ENCODE assay signal across 26 mouse cellular contexts in genomic region chr2:101321286-101321914, GRCm38 (mm10).
DNase-seq lines count a peak whose midpoint lies in the region; ATAC-seq and TF ChIP-seq lines count a peak whose summit lies in the region.
"Had no signal": no experiment of that assay in that cellular context is flagged by ENCODE, and none has a peak within 500 bp of the region (broad histone marks: within the 10 kb centered on the region; RNA-seq: fewer than 3 reads in every experiment).

No protein-coding gene starts in this region.

- no peaks in the 10 kb centered on the region for H3K9me3 ChIP-seq in kidney, embryonic 15.5 days (replicated peaks)
- H3K9me3 ChIP-seq in neural tube, embryonic 11.5 days (ENCODE audit: control insufficient read depth, low read length): no peaks in the 10 kb centered on the region
- no peaks in the 10 kb centered on the region for H3K9me3 ChIP-seq in neural tube, embryonic 15.5 days (replicated peaks)
- H3K9me3 ChIP-seq: forebrain, embryonic 10.5 days; forebrain, embryonic 13.5 days; G1E; heart, embryonic 10.5 days; heart, embryonic 13.5 days had no signal

- H3K36me3 ChIP-seq in kidney, embryonic 15.5 days: no peaks in the 10 kb centered on the region
- no peaks in the 10 kb centered on the region for H3K36me3 ChIP-seq in kidney, adult 2 months (ENCODE audit: control insufficient read depth, insufficient read depth, low read length)
- H3K36me3 ChIP-seq in neural tube, embryonic 11.5 days (ENCODE audit: control insufficient read depth, insufficient read depth, low read length): no peaks in the 10 kb centered on the region
- no peaks in the 10 kb centered on the region for H3K36me3 ChIP-seq in neural tube, embryonic 15.5 days
- H3K36me3 ChIP-seq: forebrain, embryonic 10.5 days; G1E; heart, embryonic 10.5 days; heart, embryonic 13.5 days had no signal

- no peak overlapping the region for H3K4me2 ChIP-seq in kidney, embryonic 15.5 days
- H3K4me2 ChIP-seq in neural tube, embryonic 11.5 days (ENCODE audit: low read depth): no peak overlapping the region
- no peak overlapping the region for H3K4me2 ChIP-seq in neural tube, embryonic 15.5 days
- H3K4me2 ChIP-seq: forebrain, embryonic 13.5 days; heart, embryonic 13.5 days; hindbrain, embryonic 14.5 days had no signal

- TF ChIP-seq CTCF in kidney, adult 2 months (conservative IDR thresholded peaks at IDR 0.05; ENCODE audit: insufficient read depth, insufficient read length, low read depth, low read length): no peak

- peak overlapping the region; percentile 62 for H3K27ac ChIP-seq in kidney, embryonic 15.5 days
- H3K27ac ChIP-seq in kidney, adult 2 months (ENCODE audit: insufficient read depth, low read depth, low read length): no peak overlapping the region
- H3K27ac ChIP-seq in neural tube, embryonic 11.5 days (ENCODE audit: low read depth, low read length): no peak overlapping the region
- H3K27ac ChIP-seq in neural tube, embryonic 15.5 days (replicated peaks): no peak overlapping the region
- H3K27ac ChIP-seq: forebrain, embryonic 10.5 days; forebrain, embryonic 13.5 days; heart, adult 2 months; heart, embryonic 10.5 days; heart, embryonic 13.5 days; hindbrain, embryonic 14.5 days had no signal

- H3K9ac ChIP-seq in kidney, embryonic 15.5 days: no peak overlapping the region
- no peak overlapping the region for H3K9ac ChIP-seq in neural tube, embryonic 11.5 days (ENCODE audit: low read length)
- H3K9ac ChIP-seq in neural tube, embryonic 15.5 days (replicated peaks): no peak overlapping the region
- H3K9ac ChIP-seq: forebrain, embryonic 13.5 days; heart, embryonic 13.5 days; hindbrain, embryonic 14.5 days had no signal

- DNase-seq in kidney, postnatal 25 days: no peak
- DNase-seq in kidney, postnatal 10 days: peak; percentile 11
- no peak for DNase-seq in kidney, adult 2 months
- DNase-seq in neural tube, embryonic 11.5 days (ENCODE audit: low spot score): no peak
- DNase-seq: adrenal gland, postnatal 10 days; adrenal gland, postnatal 36 days; B cell, adult 2 months; cerebellum, adult 18-20 months; cerebellum, adult 9-10 months; cerebellum, postnatal 14 days; gastrocnemius, postnatal 10 days; gastrocnemius, postnatal 36 days; heart, adult 2 months; heart, postnatal 14 days; heart, postnatal 4 days had no signal

- TF ChIP-seq POLR2A in kidney, adult 2 months (IDR thresholded peaks at IDR 0.05; ENCODE audit: low read depth, low read length): no peak

- peak; percentile 93 for ATAC-seq in kidney, embryonic 15.5 days (replicated peaks; ENCODE audit: low FRiP score)
- ATAC-seq in neural tube, embryonic 11.5 days (ENCODE audit: insufficient read depth, low FRiP score, low TSS enrichment): 0 out of 2 replicates have a peak, but pooled peaks have one; percentile 23
- no peak for ATAC-seq in neural tube, embryonic 15.5 days (ENCODE audit: low FRiP score)
- ATAC-seq: forebrain, embryonic 13.5 days; forebrain, embryonic 16.5 days; Patski had no signal

- no peak overlapping the region for H3K4me3 ChIP-seq in kidney, embryonic 15.5 days (replicated peaks)
- no peak overlapping the region for H3K4me3 ChIP-seq in kidney, adult 2 months (ENCODE audit: insufficient read depth, low read depth, low read length)
- H3K4me3 ChIP-seq in neural tube, embryonic 11.5 days (ENCODE audit: low read depth, low read length): no peak overlapping the region
- H3K4me3 ChIP-seq in neural tube, embryonic 15.5 days (replicated peaks): no peak overlapping the region
- H3K4me3 ChIP-seq: forebrain, embryonic 10.5 days; forebrain, embryonic 13.5 days; heart, adult 2 months; heart, embryonic 10.5 days; heart, embryonic 13.5 days had no signal

- 36% methylated on average over 3 of the region's 3 CpGs for WGBS in kidney, embryonic 15.5 days
- WGBS in kidney, adult 2 months: 49% methylated on average over 3 of the region's 3 CpGs
- WGBS in neural tube, embryonic 11.5 days: 76% methylated on average over 3 of the region's 3 CpGs
- WGBS in neural tube, embryonic 15.5 days: 64% methylated on average over 3 of the region's 3 CpGs

- no peaks in the 10 kb centered on the region for H3K27me3 ChIP-seq in kidney, embryonic 15.5 days
- no peaks in the 10 kb centered on the region for H3K27me3 ChIP-seq in kidney, adult 2 months (replicated peaks; ENCODE audit: control insufficient read depth, insufficient read depth, low read length)
- H3K27me3 ChIP-seq in neural tube, embryonic 11.5 days (ENCODE audit: control insufficient read depth, insufficient read depth, low read length): no peaks in the 10 kb centered on the region
- H3K27me3 ChIP-seq in neural tube, embryonic 15.5 days (replicated peaks): no peaks in the 10 kb centered on the region
- H3K27me3 ChIP-seq: CH12.LX; forebrain, embryonic 13.5 days; heart, embryonic 13.5 days; Patski had no signal

- 0 out of 2 replicates have a peak, but pooled peaks cover 3% of the 10 kb centered on the region for H3K4me1 ChIP-seq in kidney, embryonic 15.5 days
- H3K4me1 ChIP-seq in kidney, adult 2 months (ENCODE audit: control insufficient read depth, insufficient read depth, low read length): no peaks in the 10 kb centered on the region
- no peaks in the 10 kb centered on the region for H3K4me1 ChIP-seq in neural tube, embryonic 11.5 days (ENCODE audit: control insufficient read depth, insufficient read depth, low read length)
- H3K4me1 ChIP-seq in neural tube, embryonic 15.5 days: no peaks in the 10 kb centered on the region
- H3K4me1 ChIP-seq: forebrain, embryonic 13.5 days; heart, embryonic 10.5 days; heart, embryonic 13.5 days had no signal
